Comparison of ENCODE assay signal across 7 mouse cellular contexts in the genomic region with DNA sequence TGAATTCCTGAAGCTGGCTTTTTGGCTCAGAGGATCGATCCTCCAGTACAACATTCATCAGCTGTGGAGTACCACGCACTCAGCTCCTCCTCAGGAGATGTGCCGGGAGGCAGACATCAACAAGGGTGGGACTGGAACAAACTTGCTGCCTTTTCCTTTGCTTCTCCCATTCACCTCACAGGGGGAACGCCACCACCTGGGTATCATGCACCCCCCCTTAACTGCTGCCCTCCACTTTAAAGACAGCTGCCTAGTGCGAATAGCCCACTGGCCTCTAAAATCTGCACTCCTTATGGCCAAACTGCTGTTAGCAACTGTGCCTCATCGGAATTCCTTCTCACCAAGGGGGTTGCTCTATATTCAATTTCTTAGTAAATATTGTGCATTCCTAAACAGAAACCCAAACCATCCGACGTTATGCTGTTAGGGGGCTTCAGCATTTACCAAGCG. TPM values are rescaled to one million over a fixed set of nuclear protein-coding genes. Genes with fewer than 3 reads are reported as not detected.
DNase-seq lines count a peak whose midpoint lies in the region; ATAC-seq and TF ChIP-seq lines count a peak whose summit lies in the region.

No protein-coding gene starts in this region.

- H3K4me3 ChIP-seq in lung, embryonic 15.5 days: no peak overlapping the region
- H3K4me3 ChIP-seq in lung, adult 2 months (replicated peaks; ENCODE audit: extremely low read depth, low read depth, low read length): no peak overlapping the region
- no peak overlapping the region for H3K4me3 ChIP-seq in forebrain, embryonic 16.5 days (replicated peaks; ENCODE audit: low read length)
- H3K4me3 ChIP-seq in limb, embryonic 14.5 days (replicated peaks; ENCODE audit: low read length): 0 out of 2 replicates have a peak overlapping the region, but pooled peaks have one; percentile 13
- H3K4me3 ChIP-seq in stomach, embryonic 14.5 days (ENCODE audit: low read depth, low read length): no peak overlapping the region

- TF ChIP-seq POLR2A in lung, adult 2 months (IDR thresholded peaks at IDR 0.05; ENCODE audit: borderline replicate concordance, extremely low read depth, low read depth, low read length): no peak
- no peak for TF ChIP-seq POLR2A in limb, embryonic 14.5 days (IDR thresholded peaks at IDR 0.05; ENCODE audit: borderline replicate concordance, extremely low read depth, insufficient read depth, insufficient read length)

- H3K4me1 ChIP-seq in lung, embryonic 15.5 days: peaks cover 33% of the 10 kb centered on the region
- no peaks in the 10 kb centered on the region; the same call in 1 of the 2 replicates for H3K4me1 ChIP-seq in lung, adult 2 months (ENCODE audit: control insufficient read depth, insufficient read depth, low read length)
- H3K4me1 ChIP-seq in forebrain, embryonic 16.5 days (replicated peaks; ENCODE audit: control insufficient read depth, insufficient read depth, low read length): peaks cover 40% of the 10 kb centered on the region
- H3K4me1 ChIP-seq in limb, embryonic 14.5 days (ENCODE audit: control insufficient read depth, insufficient read depth, low read length): peaks cover 35% of the 10 kb centered on the region
- H3K4me1 ChIP-seq in stomach, embryonic 14.5 days (ENCODE audit: control insufficient read depth, insufficient read depth, low read length): peaks cover 37% of the 10 kb centered on the region

- H3K27me3 ChIP-seq in lung, embryonic 15.5 days: no peaks in the 10 kb centered on the region
- 0 out of 2 replicates have a peak, but pooled peaks cover 2% of the 10 kb centered on the region for H3K27me3 ChIP-seq in forebrain, embryonic 16.5 days (replicated peaks; ENCODE audit: control insufficient read depth, insufficient read depth, low read length)
- H3K27me3 ChIP-seq in limb, embryonic 14.5 days (ENCODE audit: control insufficient read depth, insufficient read depth, low read length): no peaks in the 10 kb centered on the region
- H3K27me3 ChIP-seq in stomach, embryonic 14.5 days (ENCODE audit: control insufficient read depth, insufficient read depth, low read length): no peaks in the 10 kb centered on the region

- no peak for ATAC-seq in lung, embryonic 15.5 days (ENCODE audit: borderline replicate concordance, extremely low read depth, low FRiP score, low TSS enrichment)
- no peak for ATAC-seq in forebrain, embryonic 16.5 days
- ATAC-seq in limb, embryonic 14.5 days (ENCODE audit: low FRiP score, low read depth): 0 out of 2 replicates have a peak, but pooled peaks have one; percentile 0
- no peak for ATAC-seq in stomach, embryonic 14.5 days (ENCODE audit: insufficient number of reproducible peaks, insufficient read depth, low FRiP score, low read depth)

- peak overlapping the region; percentile 34 for H3K4me2 ChIP-seq in lung, embryonic 15.5 days
- H3K4me2 ChIP-seq in forebrain, embryonic 16.5 days (ENCODE audit: low read length): no peak overlapping the region
- peak overlapping the region; percentile 38 for H3K4me2 ChIP-seq in limb, embryonic 14.5 days (replicated peaks; ENCODE audit: low read depth, low read length, severe bottlenecking)
- H3K4me2 ChIP-seq in stomach, embryonic 14.5 days (replicated peaks; ENCODE audit: low read depth, low read length): peak overlapping the region; percentile 8; the same call in 1 of the 2 replicates

- no peak for DNase-seq in lung, adult 2 months
- DNase-seq in limb, embryonic 14.5 days (ENCODE audit: low spot score): peak; percentile 53
- DNase-seq in spleen, postnatal 4 days (ENCODE audit: low spot score in 2 of 2): no peak
- no peak for DNase-seq in yolk sac, embryonic 10.5 days (ENCODE audit: low spot score)

- H3K27ac ChIP-seq in lung, embryonic 15.5 days: peak overlapping the region; percentile 78
- H3K27ac ChIP-seq in forebrain, embryonic 16.5 days (ENCODE audit: low read length): peak overlapping the region; percentile 94
- peak overlapping the region; percentile 94 for H3K27ac ChIP-seq in limb, embryonic 14.5 days (replicated peaks; ENCODE audit: low read depth, low read length)
- peak overlapping the region; percentile 94 for H3K27ac ChIP-seq in stomach, embryonic 14.5 days (ENCODE audit: low read length)

- no peak overlapping the region for H3K9ac ChIP-seq in lung, embryonic 15.5 days
- no peak overlapping the region for H3K9ac ChIP-seq in forebrain, embryonic 16.5 days (replicated peaks; ENCODE audit: low read depth, low read length)
- H3K9ac ChIP-seq in limb, embryonic 14.5 days (ENCODE audit: low read depth, low read length, severe bottlenecking): peak overlapping the region; percentile 18; the same call in 1 of the 2 replicates
- H3K9ac ChIP-seq in stomach, embryonic 14.5 days (replicated peaks; ENCODE audit: low read depth, low read length): no peak overlapping the region

- H3K36me3 ChIP-seq in lung, embryonic 15.5 days: no peaks in the 10 kb centered on the region
- H3K36me3 ChIP-seq in forebrain, embryonic 16.5 days (ENCODE audit: control insufficient read depth, insufficient read depth): no peaks in the 10 kb centered on the region
- H3K36me3 ChIP-seq in limb, embryonic 14.5 days (ENCODE audit: control insufficient read depth, insufficient read depth, low read length): no peaks in the 10 kb centered on the region
- no peaks in the 10 kb centered on the region for H3K36me3 ChIP-seq in stomach, embryonic 14.5 days (ENCODE audit: control insufficient read depth, insufficient read depth, low read length)

- H3K9me3 ChIP-seq in lung, embryonic 15.5 days: no peaks in the 10 kb centered on the region
- H3K9me3 ChIP-seq in forebrain, embryonic 16.5 days (ENCODE audit: control insufficient read depth, low read length): 0 out of 2 replicates have a peak, but pooled peaks cover 3% of the 10 kb centered on the region
- H3K9me3 ChIP-seq in limb, embryonic 14.5 days (ENCODE audit: control insufficient read depth, low read length): peaks cover 5% of the 10 kb centered on the region; the same call in 1 of the 2 replicates
- 0 out of 2 replicates have a peak, but pooled peaks cover 3% of the 10 kb centered on the region for H3K9me3 ChIP-seq in stomach, embryonic 14.5 days (ENCODE audit: control insufficient read depth, low read depth, low read length)

- 23% methylated on average over 9 of the region's 9 CpGs for WGBS in lung, embryonic 15.5 days
- 52% methylated on average over 9 of the region's 9 CpGs for WGBS in lung, adult 2 months
- WGBS in forebrain, embryonic 16.5 days: 34% methylated on average over 9 of the region's 9 CpGs
- WGBS in limb, embryonic 14.5 days: 10% methylated on average over 9 of the region's 9 CpGs
- 15% methylated on average over 9 of the region's 9 CpGs for WGBS in stomach, embryonic 14.5 days

- no peak for TF ChIP-seq CTCF in lung, adult 2 months (IDR thresholded peaks at IDR 0.05; ENCODE audit: insufficient read depth, low read length)

RNA-seq across cellular contexts. Expression of gene Alox5ap, which starts 55.3 kb away (rescaled TPM):
- polyA plus RNA-seq in lung, embryonic 15.5 days (2015; fragmentation: Nextera tagmentation; extraction: Ambion mirVana): 19.9 and 22.4 TPM in 2 replicates
- polyA plus RNA-seq in lung, adult 2 months (2012; rRNA removed): 65.9 and 104 TPM in 2 replicates
- 8.7 and 11.6 TPM in 2 replicates for polyA plus RNA-seq in forebrain, embryonic 16.5 days (2015; fragmentation: Nextera tagmentation; extraction: Ambion mirVana)
- 18.6 and 21.6 TPM in 2 replicates for polyA plus RNA-seq in limb, embryonic 14.5 days (2012; rRNA removed)
- 16.1 and 18.7 TPM in 2 replicates for polyA plus RNA-seq in limb, embryonic 14.5 days (2014; fragmentation: Nextera tagmentation; extraction: Ambion mirVana)
- polyA plus RNA-seq in stomach, embryonic 14.5 days (2014; fragmentation: Nextera tagmentation; extraction: Ambion mirVana): 11.2 and 11.6 TPM in 2 replicates
